Mouse (Mus musculus) limb, embryonic 14.5 days (tissue): ENCODE data around the gene Tmem178b. TPM values are rescaled to one million over a fixed set of nuclear protein-coding genes. Genes with fewer than 3 reads are reported as not detected.

Experiments used
- ATAC-seq: fragments of 200-750 bp; cut with Nextera tagmentation; 2 replicates; pipeline ENCODE4 v1.8.0; 2017; ENCODE audit warnings: low read depth, moderate number of reproducible peaks, moderate TSS enrichment; ENCODE audit not compliant: low FRiP score
- DNase-seq: peaks from one replicate; pipeline ENCODE4 v3.0.0-alpha.2; 2015; ENCODE audit warnings: low spot score
- H3K27ac ChIP-seq: fragments of 300-500 bp; sonication (generic); replicated peaks from 2 replicates; pipeline ENCODE4 v1.5.1; 2014; ENCODE audit warnings: low read depth, mild to moderate bottlenecking, low read length, moderate library complexity, mixed read lengths
- H3K27me3 ChIP-seq: fragments of 300-500 bp; sonication (generic); 2 replicates; pipeline ENCODE4 v1.6.1; 2014; ENCODE audit warnings: low read length, mixed read lengths; ENCODE audit not compliant: control insufficient read depth, insufficient read depth
- H3K36me3 ChIP-seq: fragments of 300-500 bp; sonication (generic); 2 replicates; pipeline ENCODE4 v1.6.1; 2014; ENCODE audit warnings: mild to moderate bottlenecking, low read length, moderate library complexity, mixed read lengths; ENCODE audit not compliant: control insufficient read depth, insufficient read depth
- H3K4me1 ChIP-seq: fragments of 300-500 bp; sonication (generic); 2 replicates; pipeline ENCODE4 v1.6.1; 2014; ENCODE audit warnings: antibody characterized with exemption, low read length, mixed read lengths; ENCODE audit not compliant: control insufficient read depth, insufficient read depth
- H3K4me2 ChIP-seq: fragments of 300-500 bp; sonication (generic); replicated peaks from 2 replicates; pipeline ENCODE4 v1.6.1; 2014; ENCODE audit warnings: low read depth, mild to moderate bottlenecking, low read length, moderate library complexity; ENCODE audit not compliant: severe bottlenecking
- H3K4me3 ChIP-seq: fragments of 300-500 bp; sonication (generic); replicated peaks from 2 replicates; pipeline ENCODE4 v1.5.1; 2014; ENCODE audit warnings: low read length
- H3K9ac ChIP-seq: fragments of 300-500 bp; sonication (generic); 2 replicates; pipeline ENCODE4 v1.6.1; 2014; ENCODE audit warnings: mild to moderate bottlenecking, low read depth, low read length, moderate library complexity; ENCODE audit not compliant: severe bottlenecking
- H3K9me3 ChIP-seq: fragments of 300-500 bp; sonication (generic); 2 replicates; pipeline ENCODE4 v1.6.1; 2016; ENCODE audit warnings: low read length; ENCODE audit not compliant: control insufficient read depth
- POLR2A ChIP-seq: fragments of 200-500 bp; IDR thresholded peaks from 2 replicates; pipeline ENCODE4 v1.8.0; 2012; ENCODE audit warnings: inconsistent platforms, mild to moderate bottlenecking, moderate library complexity, borderline replicate concordance; ENCODE audit not compliant: insufficient read depth, insufficient read length; ENCODE audit errors: extremely low read depth
- WGBS: fragments of 180-500 bp; shearing (Covaris S2); extraction: QIAGEN DNeasy Blood & Tissue Kit; methylation state at CpG from one replicate; pipeline ENCODE4 v1.1.7; 2014; 5-methylcytosine and 5-hydroxymethylcytosine counted together
- polyA plus RNA-seq, 2 experiments: library from polyadenylated mRNA; depleted of rRNA in 1 of 2; stranded (reverse) in 1 of 2; unstranded in 1 of 2; fragments of >200 nt; fragmentation: Nextera tagmentation in 1 of 2; extraction: Ambion mirVana in 1 of 2; gene quantifications; 2 replicates each; pipeline versions ENCODE4 v1.2.1 to v1.2.3; 2012 to 2014

Gene Tmem178b
- polyA plus RNA-seq, 2 experiments, result 1.2 to 2.3 TPM

DNA sequence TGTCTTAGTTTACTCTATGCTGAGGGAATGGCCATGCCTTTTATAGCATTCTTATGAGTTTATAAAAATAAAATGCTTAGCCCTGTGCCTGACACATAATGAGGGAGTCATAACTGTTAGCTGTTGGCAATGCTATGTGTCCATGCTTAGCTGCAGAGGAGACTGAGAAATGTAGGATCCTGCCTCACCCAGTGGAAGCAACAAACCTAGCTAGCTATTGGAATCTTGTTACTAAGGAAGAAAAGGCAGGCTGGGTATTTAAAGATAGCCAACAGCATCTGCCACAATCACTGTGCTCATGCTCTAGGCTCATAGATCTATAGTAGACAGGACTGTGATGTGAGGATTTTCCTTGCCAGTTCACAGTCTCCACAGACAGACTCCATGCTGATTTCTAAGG lies 97.2 kb downstream of the Tmem178b start:
- TF ChIP-seq POLR2A, result no peak
- no peak overlapping the region for H3K4me2 ChIP-seq
- H3K9me3 ChIP-seq, result no peaks in the 10 kb centered on the region
- no peak overlapping the region for H3K4me3 ChIP-seq
- H3K36me3 ChIP-seq, result no peaks in the 10 kb centered on the region
- DNase-seq (no peak), ATAC-seq (no peak)
- H3K4me1 ChIP-seq, result no peaks in the 10 kb centered on the region
- H3K27ac ChIP-seq, result no peak overlapping the region
- H3K27me3 ChIP-seq, result no peaks in the 10 kb centered on the region
- no peak overlapping the region for H3K9ac ChIP-seq

DNA sequence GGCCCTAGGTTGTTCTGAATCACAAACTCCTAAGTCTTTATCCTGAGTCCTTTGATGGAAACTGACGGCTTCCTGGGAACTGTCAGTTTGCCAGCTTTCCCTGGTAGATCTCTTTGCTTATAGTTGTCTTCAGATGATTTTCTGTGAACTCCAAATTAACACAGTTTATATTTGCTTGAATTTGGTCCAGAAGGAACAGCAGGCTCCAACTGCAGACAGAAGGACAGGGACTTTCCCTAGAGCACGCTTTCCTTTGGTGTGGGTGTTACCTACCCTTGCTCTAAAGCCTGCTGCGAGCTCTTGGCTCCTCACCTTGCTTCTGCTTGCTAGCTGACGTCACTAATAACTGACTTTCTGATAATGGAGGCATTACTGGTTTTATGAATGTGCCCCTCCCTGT lies 105.9 kb downstream of the Tmem178b start:
- Histone ChIP-seq H3K4me2 (no peak overlapping the region), H3K27ac (no peak overlapping the region), H3K9ac (no peak overlapping the region), H3K4me3 (no peak overlapping the region), H3K4me1 (no peaks in the 10 kb centered on the region), H3K9me3 (no peaks in the 10 kb centered on the region), H3K27me3 (no peaks in the 10 kb centered on the region), H3K36me3 (no peaks in the 10 kb centered on the region)
- ATAC-seq, result no peak
- no peak for TF ChIP-seq POLR2A
- DNase-seq, result no peak
- WGBS, result 77% methylated on average over 4 of the region's 4 CpGs

DNA sequence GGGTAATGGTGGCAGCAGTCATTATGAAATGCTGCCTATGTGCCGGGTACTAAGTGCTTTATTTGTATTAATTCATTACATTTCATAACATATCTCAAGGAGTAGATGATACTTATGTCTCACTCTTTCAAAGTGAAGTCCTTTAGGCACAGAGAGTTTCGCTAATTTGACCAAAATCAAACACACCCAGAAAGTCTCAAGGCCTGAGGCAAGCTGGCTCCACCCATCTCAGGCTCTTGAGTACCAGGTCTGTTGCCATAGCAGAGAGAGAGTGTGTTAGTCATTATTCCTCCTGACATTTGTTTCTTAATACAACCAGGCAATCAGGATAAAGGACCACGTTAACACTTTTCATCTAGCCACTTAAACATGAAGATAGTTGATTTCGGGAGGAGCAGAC lies 117.7 kb downstream of the Tmem178b start:
- no peak for ATAC-seq

DNA sequence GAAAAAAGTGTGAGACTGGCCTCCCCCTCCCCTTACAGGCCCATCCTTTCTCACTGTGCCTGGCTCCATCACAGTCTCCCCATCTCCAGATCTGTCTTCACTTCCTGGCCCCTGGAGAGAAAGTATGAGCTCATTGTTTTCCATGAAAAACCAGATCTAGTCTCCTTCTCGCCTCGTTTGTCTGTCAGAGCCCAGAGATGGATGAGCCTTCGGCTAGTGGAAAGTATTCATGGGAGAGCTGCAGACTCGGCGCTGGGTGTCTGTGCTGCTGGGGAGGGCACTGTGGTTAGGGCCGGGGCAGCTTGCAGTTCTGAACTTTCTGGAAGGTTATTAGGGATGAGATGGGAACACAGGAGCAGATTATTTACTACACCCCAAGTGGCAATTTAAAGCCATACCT lies 118.9 kb downstream of the Tmem178b start:
- H3K27me3 ChIP-seq, result no peaks in the 10 kb centered on the region
- no peak overlapping the region for H3K9ac ChIP-seq
- no peak overlapping the region for H3K27ac ChIP-seq
- no peak for TF ChIP-seq POLR2A
- no peaks in the 10 kb centered on the region for H3K36me3 ChIP-seq
- H3K4me2 ChIP-seq, result no peak overlapping the region
- WGBS, result 58% methylated on average over 6 of the region's 6 CpGs
- H3K4me1 ChIP-seq, result no peaks in the 10 kb centered on the region
- DNase-seq (no peak), ATAC-seq (no peak)
- no peaks in the 10 kb centered on the region for H3K9me3 ChIP-seq
- H3K4me3 ChIP-seq, result no peak overlapping the region

More for the DNA sequence above, 117.7 kb downstream of the Tmem178b start:
- Histone ChIP-seq H3K9ac (no peak overlapping the region), H3K9me3 (no peaks in the 10 kb centered on the region), H3K4me2 (no peak overlapping the region), H3K27ac (no peak overlapping the region), H3K36me3 (no peaks in the 10 kb centered on the region), H3K4me1 (no peaks in the 10 kb centered on the region), H3K27me3 (no peaks in the 10 kb centered on the region), H3K4me3 (no peak overlapping the region)
- DNase-seq, result no peak
- TF ChIP-seq POLR2A, result no peak
- WGBS, result 77% methylated on average over 4 of the region's 4 CpGs

DNA sequence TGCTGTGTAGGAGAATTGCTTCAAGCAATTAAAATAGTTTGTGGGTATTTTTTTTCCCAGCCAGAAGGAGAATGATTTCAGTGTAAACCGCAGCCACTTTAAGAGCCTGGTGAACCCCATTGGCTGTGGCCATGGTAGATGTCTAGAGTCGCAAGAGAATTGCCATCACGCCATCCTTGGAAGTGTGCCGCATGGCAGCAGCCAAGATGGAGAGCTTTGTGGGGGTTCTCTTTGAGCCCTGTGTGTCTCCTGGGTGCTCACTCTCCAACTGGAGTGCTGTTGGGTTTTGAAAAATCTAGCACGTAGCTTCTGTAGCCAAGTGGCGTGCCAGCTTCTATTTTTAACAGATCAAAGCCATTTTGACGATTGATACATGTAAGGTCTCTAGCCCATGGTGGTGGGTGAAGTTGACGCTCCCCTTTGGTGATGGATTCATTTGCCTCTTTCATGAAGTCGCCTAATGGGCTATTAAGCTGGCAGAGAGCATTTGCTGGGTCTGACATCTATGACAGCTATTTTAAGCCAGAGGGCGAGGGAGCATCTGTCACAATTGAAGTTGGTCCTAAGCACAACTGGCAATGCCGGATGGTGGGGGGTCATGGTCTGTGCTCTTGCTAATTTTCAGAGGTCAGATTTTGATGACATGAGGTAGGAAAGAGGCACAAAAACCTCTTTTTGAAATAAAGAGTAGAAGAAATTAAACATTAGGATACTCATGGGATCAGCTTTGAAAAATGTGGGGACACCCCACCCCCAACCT lies 133.1 kb downstream of the Tmem178b start:
- TF ChIP-seq POLR2A, result no peak
- 76% methylated on average over 11 of the region's 11 CpGs for WGBS
- no peak for ATAC-seq

More for the DNA sequence above, 133.1 kb downstream of the Tmem178b start:
- H3K4me2 ChIP-seq, result no peak overlapping the region
- H3K9me3 ChIP-seq, result no peaks in the 10 kb centered on the region
- H3K4me1 ChIP-seq, result no peaks in the 10 kb centered on the region
- no peak overlapping the region for H3K27ac ChIP-seq
- H3K27me3 ChIP-seq, result no peaks in the 10 kb centered on the region
- no peaks in the 10 kb centered on the region for H3K36me3 ChIP-seq
- no peak for DNase-seq
- no peak overlapping the region for H3K9ac ChIP-seq
- H3K4me3 ChIP-seq, result no peak overlapping the region
